Mouse (Mus musculus): ENCODE results near the gene Rabgap1l.

Gene Rabgap1l

GRCm38 (mm10) chr1:160318057-160318725 lies 474.8 kb downstream of the Rabgap1l start:
- in situ Hi-C loops (cut with MboI, MseI) = loop anchor here (10.0 kb wide), 1 partner anchor 1717 kb away; no protein-coding TSS in a partner anchor

- in situ Hi-C loops (cut with MboI, MseI) = loop anchor here (10.0 kb wide), 1 partner anchor 1719 kb away; no protein-coding TSS in a partner anchor
Observed at GRCm38 (mm10) chr1:160316239-160316638, 476.8 kb downstream of the Rabgap1l start.

- in situ Hi-C loops (cut with MboI, MseI) = loop anchor here (10.0 kb wide), 1 partner anchor 1722 kb away; no protein-coding TSS in a partner anchor
Observed at GRCm38 (mm10) chr1:160312658-160313057, 480.4 kb downstream of the Rabgap1l start.

- in situ Hi-C loops (cut with MboI, MseI) = loop anchor here (10.0 kb wide), 1 partner anchor 1723 kb away; no protein-coding TSS in a partner anchor
Observed at GRCm38 (mm10) chr1:160311861-160312260, 481.1 kb downstream of the Rabgap1l start.

- in situ Hi-C loops (cut with MboI, MseI) = loop anchor here (10.0 kb wide), 1 partner anchor 1725 kb away; no protein-coding TSS in a partner anchor
Observed at GRCm38 (mm10) chr1:160309951-160310350, 483.1 kb downstream of the Rabgap1l start.

GRCm38 (mm10) chr1:160308996-160309395 lies 484.0 kb downstream of the Rabgap1l start:
- in situ Hi-C loops (cut with MboI, MseI) = no loop called here

- in situ Hi-C loops (cut with MboI, MseI) = no loop called here
Observed at GRCm38 (mm10) chr1:160308498-160308897, 484.5 kb downstream of the Rabgap1l start.

GRCm38 (mm10) chr1:160306866-160307616 lies 486.0 kb downstream of the Rabgap1l start:
- in situ Hi-C loops (cut with MboI, MseI) = no loop called here

GRCm38 (mm10) chr1:160306336-160306735 lies 486.7 kb downstream of the Rabgap1l start:
- in situ Hi-C loops (cut with MboI, MseI) = no loop called here

GRCm38 (mm10) chr1:160305826-160306225 lies 487.2 kb downstream of the Rabgap1l start:
- in situ Hi-C loops (cut with MboI, MseI) = no loop called here

GRCm38 (mm10) chr1:160304969-160305498 lies 488.0 kb downstream of the Rabgap1l start:
- in situ Hi-C loops (cut with MboI, MseI) = no loop called here

- in situ Hi-C loops (cut with MboI, MseI) = no loop called here
Observed at GRCm38 (mm10) chr1:160302268-160302667, 490.7 kb downstream of the Rabgap1l start.

GRCm38 (mm10) chr1:160301156-160301555 lies 491.9 kb downstream of the Rabgap1l start:
- in situ Hi-C loops (cut with MboI, MseI) = no loop called here

- in situ Hi-C loops (cut with MboI, MseI) = no loop called here
Observed at GRCm38 (mm10) chr1:160300704-160301103, 492.3 kb downstream of the Rabgap1l start.

- in situ Hi-C loops (cut with MboI, MseI) = no loop called here
Observed at GRCm38 (mm10) chr1:160299979-160300378, 493.0 kb downstream of the Rabgap1l start.

GRCm38 (mm10) chr1:160298893-160299292 lies 494.1 kb downstream of the Rabgap1l start:
- in situ Hi-C loops (cut with MboI, MseI) = no loop called here

- in situ Hi-C loops (cut with MboI, MseI) = no loop called here
Observed at GRCm38 (mm10) chr1:160297701-160298100, 495.3 kb downstream of the Rabgap1l start.

GRCm38 (mm10) chr1:160295323-160295722 lies 497.7 kb downstream of the Rabgap1l start:
- in situ Hi-C loops (cut with MboI, MseI) = no loop called here

- in situ Hi-C loops (cut with MboI, MseI) = no loop called here
Observed at GRCm38 (mm10) chr1:160293488-160293887, 499.5 kb downstream of the Rabgap1l start.

GRCm38 (mm10) chr1:160292058-160292457 lies 501.0 kb downstream of the Rabgap1l start:
- in situ Hi-C loops (cut with MboI, MseI) = no loop called here

- in situ Hi-C loops (cut with MboI, MseI) = no loop called here
Observed at GRCm38 (mm10) chr1:160290242-160290641, 502.8 kb downstream of the Rabgap1l start.

GRCm38 (mm10) chr1:160287058-160287645 lies 505.9 kb downstream of the Rabgap1l start:
- in situ Hi-C loops (cut with MboI, MseI) = no loop called here

Measured in T-helper 2 cell (primary cell).